Comparison of ENCODE assay signal across 9 mouse cellular contexts in genomic region chr16:10843486-10844318, GRCm38 (mm10). TPM values are rescaled to one million over a fixed set of nuclear protein-coding genes. Genes with fewer than 3 reads are reported as not detected.
DNase-seq lines count a peak whose midpoint lies in the region; ATAC-seq and TF ChIP-seq lines count a peak whose summit lies in the region.
"Had no signal": no experiment of that assay in that cellular context is flagged by ENCODE, and none has a peak within 500 bp of the region (broad histone marks: within the 10 kb centered on the region; RNA-seq: fewer than 3 reads in every experiment).

No protein-coding gene starts in this region.

- peak overlapping the region; percentile 37 for H3K4me3 ChIP-seq in heart, postnatal 0 days (ENCODE audit: low read depth, low read length)

- peak; percentile 56 for ATAC-seq in heart, postnatal 0 days (ENCODE audit: insufficient read depth, low read depth)
- peak; percentile 82 for ATAC-seq in megakaryocyte progenitor cell, adult 5-6 weeks (replicated peaks; ENCODE audit: poor library complexity)

- peak overlapping the region; percentile 43 for H3K9ac ChIP-seq in heart, postnatal 0 days (replicated peaks; ENCODE audit: low read depth, low read length)

- 0 out of 2 replicates have a peak, but pooled peaks have one; percentile 36 for TF ChIP-seq EP300 in heart, postnatal 0 days (IDR thresholded peaks at IDR 0.05; ENCODE audit: low read depth)

- H3K36me3 ChIP-seq in heart, postnatal 0 days (replicated peaks; ENCODE audit: control insufficient read depth, insufficient read depth, low read length) = no peaks in the 10 kb centered on the region

- H3K4me2 ChIP-seq in heart, postnatal 0 days (ENCODE audit: low read depth, low read length) = peak overlapping the region; percentile 69

- H3K27ac ChIP-seq in heart, postnatal 0 days (ENCODE audit: low read depth) = peak overlapping the region; percentile 57

- no peak for TF ChIP-seq CTCF in heart, postnatal 0 days (IDR thresholded peaks at IDR 0.05; ENCODE audit: low read depth)

- peaks cover 25% of the 10 kb centered on the region for H3K4me1 ChIP-seq in heart, postnatal 0 days (ENCODE audit: control insufficient read depth, insufficient read depth)

- WGBS in heart, postnatal 0 days = 4% methylated on average over 18 of the region's 18 CpGs

- peak; percentile 67 for DNase-seq in adrenal gland, adult 2 months
- DNase-seq in adrenal gland, postnatal 4 days (ENCODE audit: low spot score in 2 of 2) = no peak
- DNase-seq in embryo, embryonic 10 days (ENCODE audit: low spot score) = peak; percentile 44
- peak; percentile 78 for DNase-seq in heart, postnatal 0 days (ENCODE audit: low spot score)
- peak; percentile 18 to 57 for DNase-seq in kidney, postnatal 36 days
- DNase-seq in spleen, postnatal 4 days (ENCODE audit: low spot score in 2 of 2) = peak; percentile 45 to 72
- no peak for DNase-seq in layer of hippocampus, postnatal 36 days

- no peaks in the 10 kb centered on the region for H3K9me3 ChIP-seq in heart, postnatal 0 days (replicated peaks; ENCODE audit: control insufficient read depth, low read length)

- H3K27me3 ChIP-seq in heart, postnatal 0 days (ENCODE audit: control insufficient read depth, insufficient read depth, low read length) = no peaks in the 10 kb centered on the region

RNA-seq across cellular contexts. Expression of gene Rmi2, which starts 8.8 kb away (rescaled TPM):
- under 1 TPM; 0.38 to 0.46 TPM for total RNA-seq in adrenal gland, adult 2 months (2021)
- polyA plus RNA-seq in adrenal gland, adult 2 months (2012; rRNA removed) = 0.77 and 1.3 TPM in 2 replicates
- total RNA-seq in adrenal gland, postnatal 4 days (2021) = 1 to 10 TPM; 2.1 to 3.4 TPM
- 1.6 and 2.1 TPM in 2 replicates for total RNA-seq in heart, postnatal 0 days (2014; rRNA removed; ENCODE audit: low replicate concordance)
- 0.83 and 1.2 TPM in 2 replicates for polyA plus RNA-seq in heart, postnatal 0 days (2015; fragmentation: Nextera tagmentation; extraction: Ambion mirVana)
- 6.9 and 8.2 TPM in 2 replicates for total RNA-seq in megakaryocyte progenitor cell, adult 5-6 weeks (2015)
- 6.0 and 6.9 TPM in 2 replicates for total RNA-seq in megakaryocyte progenitor cell, adult 5-6 weeks (2017)
- under 1 TPM; 0.20 to 0.28 TPM for total RNA-seq in layer of hippocampus, postnatal 36 days (2021)

RNA-seq across cellular contexts. Expression of gene Gm11172, which starts 31.0 kb away (rescaled TPM):
- total RNA-seq in adrenal gland, adult 2 months (2021) = not detected
- polyA plus RNA-seq in adrenal gland, adult 2 months (2012; rRNA removed) = not detected in 2 replicates
- total RNA-seq in adrenal gland, postnatal 4 days (2021) = not detected
- not detected in 2 replicates for total RNA-seq in heart, postnatal 0 days (2014; rRNA removed; ENCODE audit: low replicate concordance)
- polyA plus RNA-seq in heart, postnatal 0 days (2015; fragmentation: Nextera tagmentation; extraction: Ambion mirVana) = not detected in 2 replicates
- total RNA-seq in megakaryocyte progenitor cell, adult 5-6 weeks (2015) = not detected in 2 replicates
- not detected in 2 replicates for total RNA-seq in megakaryocyte progenitor cell, adult 5-6 weeks (2017)
- total RNA-seq in layer of hippocampus, postnatal 36 days (2021) = not detected
- total RNA-seq: left cerebral cortex, postnatal 10 days had no signal

RNA-seq across cellular contexts. Expression of gene Prm1, which starts 38.1 kb away (rescaled TPM):
- total RNA-seq in adrenal gland, adult 2 months (2021) = not detected
- not detected in 2 replicates for polyA plus RNA-seq in adrenal gland, adult 2 months (2012; rRNA removed)
- not detected for total RNA-seq in adrenal gland, postnatal 4 days (2021)
- total RNA-seq in heart, postnatal 0 days (2014; rRNA removed; ENCODE audit: low replicate concordance) = not detected in 2 replicates
- polyA plus RNA-seq in heart, postnatal 0 days (2015; fragmentation: Nextera tagmentation; extraction: Ambion mirVana) = not detected in 2 replicates
- total RNA-seq in megakaryocyte progenitor cell, adult 5-6 weeks (2015) = not detected in 2 replicates
- total RNA-seq in megakaryocyte progenitor cell, adult 5-6 weeks (2017) = not detected in 2 replicates
- not detected for total RNA-seq in layer of hippocampus, postnatal 36 days (2021)
- total RNA-seq: left cerebral cortex, postnatal 10 days had no signal

RNA-seq across cellular contexts. Expression of gene Prm2, which starts 47.8 kb away (rescaled TPM):
- not detected for total RNA-seq in adrenal gland, adult 2 months (2021)
- 0.19 TPM in 1 of 2 replicates, not detected in the other for polyA plus RNA-seq in adrenal gland, adult 2 months (2012; rRNA removed)
- total RNA-seq in adrenal gland, postnatal 4 days (2021) = not detected
- total RNA-seq in heart, postnatal 0 days (2014; rRNA removed; ENCODE audit: low replicate concordance) = not detected in 2 replicates
- polyA plus RNA-seq in heart, postnatal 0 days (2015; fragmentation: Nextera tagmentation; extraction: Ambion mirVana) = not detected in 2 replicates
- total RNA-seq in megakaryocyte progenitor cell, adult 5-6 weeks (2015) = not detected in 2 replicates
- total RNA-seq in megakaryocyte progenitor cell, adult 5-6 weeks (2017) = not detected in 2 replicates
- not detected for total RNA-seq in layer of hippocampus, postnatal 36 days (2021)
- total RNA-seq: left cerebral cortex, postnatal 10 days had no signal

RNA-seq across cellular contexts. Expression of gene Prm3, which starts 53.0 kb away (rescaled TPM):
- total RNA-seq in adrenal gland, adult 2 months (2021) = not detected
- polyA plus RNA-seq in adrenal gland, adult 2 months (2012; rRNA removed) = not detected in 2 replicates
- not detected for total RNA-seq in adrenal gland, postnatal 4 days (2021)
- not detected in 2 replicates for total RNA-seq in heart, postnatal 0 days (2014; rRNA removed; ENCODE audit: low replicate concordance)
- not detected in 2 replicates for polyA plus RNA-seq in heart, postnatal 0 days (2015; fragmentation: Nextera tagmentation; extraction: Ambion mirVana)
- not detected in 2 replicates for total RNA-seq in megakaryocyte progenitor cell, adult 5-6 weeks (2015)
- total RNA-seq in megakaryocyte progenitor cell, adult 5-6 weeks (2017) = not detected in 2 replicates
- not detected for total RNA-seq in layer of hippocampus, postnatal 36 days (2021)
- total RNA-seq: left cerebral cortex, postnatal 10 days had no signal

Comparison
In these comparisons a context has a peak if more than half of its experiments do, and no peak if none do; other contexts are left out.
1. DNase-seq: peak in adrenal gland, adult 2 months (single experiment), embryo, embryonic 10 days (single experiment), heart, postnatal 0 days (single experiment), kidney, postnatal 36 days (2 of 2) and spleen, postnatal 4 days (2 of 2); none in adrenal gland, postnatal 4 days (0 of 2) and layer of hippocampus, postnatal 36 days (0 of 2).